Mouse (Mus musculus) liver, embryonic 18 days (tissue): ENCODE data around the gene Dydc2. TPM values are rescaled to one million over a fixed set of nuclear protein-coding genes. Genes with fewer than 3 reads are reported as not detected.

Experiments
- polyA plus RNA-seq: library from polyadenylated mRNA; depleted of rRNA; stranded (reverse); fragments of >200 nt; gene quantifications from 2 replicates; pipeline ENCODE4 v1.2.3, GENCODE M21; 2012; rRNA removed

Dydc2 gene
- polyA plus RNA-seq: not detected in 2 replicates

DNA sequence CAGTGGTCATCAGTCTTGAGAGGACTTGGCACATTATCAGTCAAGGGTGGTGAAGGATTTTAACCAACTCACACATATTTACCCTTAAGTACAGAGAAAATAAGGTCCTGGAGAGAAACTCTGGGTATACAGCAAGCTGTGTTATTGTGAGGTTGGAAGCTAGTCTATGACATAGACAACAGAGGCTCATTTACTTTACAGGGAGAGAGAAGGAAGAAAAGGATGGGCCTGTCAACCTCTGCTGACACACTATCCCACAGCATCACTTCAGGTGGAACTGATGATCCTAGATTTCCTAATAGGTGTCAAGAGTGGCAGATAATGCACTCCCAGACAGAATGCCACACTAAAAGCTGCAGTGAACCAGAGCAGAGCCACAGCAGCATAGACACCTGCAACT is at the start of gene Dydc2:
Gene Dydc2, minus strand, starts transcription at position 101 of the 400 bp plus-strand sequence.

DNA sequence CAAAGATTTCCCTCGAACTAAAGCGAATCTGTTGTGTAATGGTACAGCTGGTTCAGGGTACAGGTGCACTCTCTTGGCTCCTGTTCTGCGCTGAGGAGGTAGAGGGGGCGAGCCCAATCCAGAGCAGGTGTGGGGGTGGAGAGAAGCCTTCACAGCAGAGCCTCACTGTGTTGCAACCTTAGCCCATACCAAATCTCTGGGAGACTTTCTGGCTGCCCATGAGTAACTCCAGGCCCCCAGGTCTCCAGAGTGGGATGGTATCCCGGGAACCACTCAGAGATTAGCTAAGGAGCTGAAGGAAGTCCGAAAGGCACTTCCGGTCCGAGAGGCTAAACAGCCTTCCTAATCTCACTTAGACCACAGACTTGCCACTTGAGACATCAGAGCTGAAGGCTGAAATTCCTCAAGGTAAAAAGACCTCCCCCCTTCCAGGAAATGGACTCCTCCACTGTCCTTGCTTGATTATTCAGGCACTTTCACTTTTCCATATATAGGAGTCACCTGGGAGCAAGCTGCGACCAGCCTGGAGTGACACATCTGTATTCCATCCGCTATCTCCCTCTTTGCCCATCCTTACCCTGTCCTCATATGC is 35.9 kb upstream of the Dydc2 start, which contains the start of gene Mat1a:
Gene Mat1a, plus strand, starts transcription at position 183 of the 592 bp plus-strand sequence.

GRCm38 (mm10) chr14:41072229-41072943 is 3.4 kb upstream of the Dydc2 start, which contains the start of gene Dydc1:
Gene Dydc1, plus strand, starts transcription at chr14:41072911.

GRCm38 (mm10) chr14:41013630-41014613 is 55.1 kb downstream of the Dydc2 start, which contains the start of gene Fam213a:
Gene Fam213a, minus strand, starts transcription at chr14:41013788.

Other genes with a start within 250 kb of the Dydc2 start
- gene Sh2d4b, start 175.9 kb downstream of the Dydc2 start, polyA plus RNA-seq: 0.14 and 0.17 TPM in 2 replicates
- 30.3 and 31.2 TPM in 2 replicates for gene Tspan14, start 102.4 kb downstream of the Dydc2 start, polyA plus RNA-seq
- 84.7 and 87.4 TPM in 2 replicates for gene Fam213a, start 55.4 kb downstream of the Dydc2 start, polyA plus RNA-seq
- gene Dydc1, start 3.7 kb upstream of the Dydc2 start, polyA plus RNA-seq: not detected in 2 replicates
- 218 and 257 TPM in 2 replicates for gene Mat1a, start 35.8 kb upstream of the Dydc2 start, polyA plus RNA-seq
- gene Sftpa1, start 62.6 kb upstream of the Dydc2 start, polyA plus RNA-seq: 0.21 and 0.23 TPM in 2 replicates
- gene Mbl1, start 82.2 kb upstream of the Dydc2 start, polyA plus RNA-seq: 33.7 and 43.4 TPM in 2 replicates
- gene Sftpd, start 115.9 kb upstream of the Dydc2 start, polyA plus RNA-seq: 0.21 and 0.84 TPM in 2 replicates
- gene Gm2832, start 209.6 kb upstream of the Dydc2 start, polyA plus RNA-seq: 0.01 and 0.02 TPM in 2 replicates